Comparison of ENCODE assay signal across 12 mouse cellular contexts in genomic region chr10:21628555-21628954, GRCm38 (mm10). TPM values are rescaled to one million over a fixed set of nuclear protein-coding genes. Genes with fewer than 3 reads are reported as not detected.
DNase-seq lines count a peak whose midpoint lies in the region; ATAC-seq and TF ChIP-seq lines count a peak whose summit lies in the region.
"Had no signal": no experiment of that assay in that cellular context is flagged by ENCODE, and none has a peak within 500 bp of the region (broad histone marks: within the 10 kb centered on the region; RNA-seq: fewer than 3 reads in every experiment).

No protein-coding gene starts in this region.

- H3K27me3 ChIP-seq in kidney, adult 2 months (replicated peaks; ENCODE audit: control insufficient read depth, insufficient read depth, low read length): no peaks in the 10 kb centered on the region
- H3K27me3 ChIP-seq in kidney, embryonic 16.5 days (ENCODE audit: insufficient read depth, low read length): no peaks in the 10 kb centered on the region
- no peaks in the 10 kb centered on the region for H3K27me3 ChIP-seq in lung, postnatal 0 days (replicated peaks; ENCODE audit: insufficient read depth, low read length)

- TF ChIP-seq CTCF in kidney, adult 2 months (conservative IDR thresholded peaks at IDR 0.05; ENCODE audit: insufficient read depth, insufficient read length, low read depth, low read length): no peak
- peak; percentile 31 for TF ChIP-seq CTCF in lung, postnatal 0 days (IDR thresholded peaks at IDR 0.05)

- no peaks in the 10 kb centered on the region for H3K9me3 ChIP-seq in kidney, embryonic 16.5 days (ENCODE audit: low read length)
- no peaks in the 10 kb centered on the region for H3K9me3 ChIP-seq in lung, postnatal 0 days (ENCODE audit: low read length)
- H3K9me3 ChIP-seq: G1E had no signal

- H3K4me1 ChIP-seq in kidney, adult 2 months (ENCODE audit: control insufficient read depth, insufficient read depth, low read length): no peaks in the 10 kb centered on the region
- no peaks in the 10 kb centered on the region for H3K4me1 ChIP-seq in kidney, embryonic 16.5 days (ENCODE audit: insufficient read depth, low read length)
- H3K4me1 ChIP-seq in lung, postnatal 0 days (ENCODE audit: insufficient read depth, low read depth, low read length): no peaks in the 10 kb centered on the region

- no peaks in the 10 kb centered on the region for H3K36me3 ChIP-seq in kidney, adult 2 months (ENCODE audit: control insufficient read depth, insufficient read depth, low read length)
- H3K36me3 ChIP-seq in kidney, embryonic 16.5 days (ENCODE audit: insufficient read depth, low read length): no peaks in the 10 kb centered on the region
- no peaks in the 10 kb centered on the region for H3K36me3 ChIP-seq in lung, postnatal 0 days (ENCODE audit: insufficient read depth, low read length)
- H3K36me3 ChIP-seq: G1E had no signal

- no peak for TF ChIP-seq POLR2A in kidney, adult 2 months (IDR thresholded peaks at IDR 0.05; ENCODE audit: low read depth, low read length)

- no peak overlapping the region for H3K9ac ChIP-seq in kidney, embryonic 16.5 days (replicated peaks; ENCODE audit: low read length)
- H3K9ac ChIP-seq in lung, postnatal 0 days (replicated peaks; ENCODE audit: low read depth): no peak overlapping the region

- peak; percentile 88 for TF ChIP-seq EP300 in lung, postnatal 0 days (IDR thresholded peaks at IDR 0.05)

- H3K4me2 ChIP-seq in kidney, embryonic 16.5 days (replicated peaks; ENCODE audit: low read depth, low read length): no peak overlapping the region
- no peak overlapping the region for H3K4me2 ChIP-seq in lung, postnatal 0 days (replicated peaks; ENCODE audit: low read depth, low read length)

- H3K4me3 ChIP-seq in kidney, adult 2 months (ENCODE audit: insufficient read depth, low read depth, low read length): no peak overlapping the region
- H3K4me3 ChIP-seq in kidney, embryonic 16.5 days (ENCODE audit: low read length): no peak overlapping the region
- no peak overlapping the region for H3K4me3 ChIP-seq in lung, postnatal 0 days (ENCODE audit: low read depth, low read length)

- no peak for ATAC-seq in kidney, embryonic 16.5 days (ENCODE audit: low FRiP score, low TSS enrichment)
- ATAC-seq in lung, postnatal 0 days: peak; percentile 83

- 61% methylated on average over 5 of the region's 5 CpGs for WGBS in kidney, adult 2 months
- 62% methylated on average over 5 of the region's 5 CpGs for WGBS in kidney, embryonic 16.5 days
- WGBS in lung, postnatal 0 days: 45% methylated on average over 5 of the region's 5 CpGs

- peak overlapping the region; percentile 51; the same call in 1 of the 2 replicates for H3K27ac ChIP-seq in kidney, adult 2 months (ENCODE audit: insufficient read depth, low read depth, low read length)
- H3K27ac ChIP-seq in kidney, embryonic 16.5 days (ENCODE audit: low read length): no peak overlapping the region
- no peak overlapping the region for H3K27ac ChIP-seq in lung, postnatal 0 days (ENCODE audit: low read length)

- peak; percentile 82 for DNase-seq in kidney, adult 2 months
- DNase-seq in adrenal gland, postnatal 10 days: peak; percentile 79
- DNase-seq in heart, adult 9 months (ENCODE audit: low spot score in 2 of 2): peak; percentile 90
- peak; percentile 80 for DNase-seq in lung, postnatal 0 days (ENCODE audit: low spot score)
- no peak for DNase-seq in thymus, postnatal 14 days
- DNase-seq in right cerebral cortex, postnatal 25 days: no peak
- no peak for DNase-seq in cerebellum, adult 9-10 months

RNA-seq across cellular contexts. Expression of gene 1700020N01Rik, which starts 35.6 kb away (rescaled TPM):
- 0.09 and 0.14 TPM in 2 replicates for polyA plus RNA-seq in kidney, adult 2 months (2012; rRNA removed)
- not detected in 2 replicates for polyA plus RNA-seq in kidney, embryonic 16.5 days (2015; fragmentation: Nextera tagmentation; extraction: Ambion mirVana)
- not detected for total RNA-seq in adrenal gland, postnatal 10 days (2021)
- 0.11 and 0.21 TPM in 2 replicates for polyA plus RNA-seq in lung, postnatal 0 days (2015; fragmentation: Nextera tagmentation; extraction: Ambion mirVana)
- total RNA-seq: common myeloid progenitor, adult 5-6 weeks; G1E; megakaryocyte-erythroid progenitor cell, adult 5-6 weeks had no signal
- polyA plus RNA-seq: G1E; spleen, adult 2 months had no signal

Comparison
In these comparisons a context has a peak if more than half of its experiments do, and no peak if none do; other contexts are left out.
1. DNase-seq: peak in kidney, adult 2 months (single experiment), adrenal gland, postnatal 10 days (single experiment), heart, adult 9 months (2 of 2) and lung, postnatal 0 days (single experiment); none in thymus, postnatal 14 days (single experiment), right cerebral cortex, postnatal 25 days (single experiment) and cerebellum, adult 9-10 months (single experiment).